Mouse (Mus musculus): ENCODE data around the gene Ccr5.
"Not testable (repeated sequence)": the region's sequence is repeated elsewhere in the genome, so short reads cannot be mapped to it uniquely, and the experiment has no call there.

The Ccr5 gene

DNA sequence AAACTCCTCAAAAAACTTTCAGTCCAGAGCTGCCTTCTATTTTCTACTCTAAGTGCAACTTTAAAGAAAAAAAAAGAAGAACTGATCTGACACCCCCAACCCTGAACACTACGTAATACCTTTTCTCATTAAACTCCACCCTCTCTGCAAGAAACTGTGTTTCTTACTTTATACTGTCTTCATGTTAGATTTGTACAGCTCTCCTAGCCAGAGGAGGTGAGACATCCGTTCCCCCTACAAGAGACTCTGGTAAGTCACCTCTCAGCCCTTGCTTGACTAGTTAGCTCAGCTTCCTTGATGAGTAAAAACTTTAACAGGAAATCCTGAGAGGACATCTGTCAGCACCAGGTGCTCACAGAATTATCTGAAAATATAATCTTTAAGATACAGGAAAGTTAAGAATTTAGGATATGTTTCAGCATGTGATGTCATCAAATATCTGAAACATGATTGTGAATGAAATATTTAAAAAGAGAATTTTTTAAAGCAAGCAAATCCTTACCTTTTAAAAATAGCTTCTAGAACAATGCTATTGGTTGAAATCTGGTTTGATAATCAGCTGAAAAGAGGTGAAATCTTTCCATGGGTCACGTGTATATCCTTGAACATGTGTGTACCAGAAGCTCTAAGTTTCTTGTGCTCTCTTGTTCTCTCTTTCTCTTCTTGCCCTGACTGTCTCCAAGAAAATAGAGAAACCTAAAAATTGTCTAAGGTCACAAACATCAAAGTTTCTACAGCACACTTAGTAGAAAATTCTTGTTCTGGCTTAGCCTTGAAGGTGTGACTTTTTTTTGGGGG lies at the start of gene Ccr5:
Gene Ccr5 (plus strand): TSS at position 157 of the 798 bp plus-strand sequence.
- no peak for DNase-seq (ENCODE audit: low read depth)

DNA sequence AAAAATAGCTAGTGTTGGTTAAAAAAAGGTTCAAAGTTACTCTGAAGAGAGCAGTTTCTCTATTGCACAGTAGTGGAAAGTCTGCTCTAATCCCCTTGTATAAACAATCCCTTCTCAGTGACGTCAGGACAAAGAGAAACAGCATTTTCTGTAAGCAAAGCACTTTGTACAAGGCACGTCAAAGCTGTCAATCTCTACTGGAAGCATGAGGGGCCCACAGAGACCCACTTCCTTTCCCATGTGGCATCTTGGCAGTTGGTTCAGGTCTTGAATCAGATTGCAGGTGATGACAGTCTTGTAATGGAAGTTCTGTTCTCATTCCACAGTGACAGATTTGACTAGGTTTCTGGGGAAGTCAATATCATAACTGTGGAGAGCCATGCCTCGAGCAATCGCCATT lies 41.5 kb upstream of the Ccr5 start:
- DNase-seq (ENCODE audit: low read depth), result no peak

DNA sequence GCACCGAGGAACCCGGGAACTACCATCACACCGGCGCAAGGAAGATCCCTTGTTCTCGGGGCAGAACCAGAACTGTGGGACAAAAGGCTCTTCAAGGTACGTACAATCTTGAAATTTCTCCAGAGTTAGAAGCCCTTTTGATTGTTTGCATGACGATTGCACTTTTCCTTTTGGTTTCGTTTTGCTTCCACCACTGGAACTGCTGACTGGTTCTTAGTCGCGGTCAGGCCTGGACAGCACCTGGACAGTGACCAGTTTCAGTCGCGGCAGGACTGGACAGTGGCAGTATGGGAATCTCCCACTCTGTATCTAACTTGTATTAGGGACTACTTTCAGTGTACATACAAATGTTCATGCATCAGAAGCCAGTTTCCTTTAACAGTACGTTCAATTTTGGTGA lies 40.9 kb upstream of the Ccr5 start:
- DNase-seq (ENCODE audit: low read depth), result not testable (repeated sequence)

DNA sequence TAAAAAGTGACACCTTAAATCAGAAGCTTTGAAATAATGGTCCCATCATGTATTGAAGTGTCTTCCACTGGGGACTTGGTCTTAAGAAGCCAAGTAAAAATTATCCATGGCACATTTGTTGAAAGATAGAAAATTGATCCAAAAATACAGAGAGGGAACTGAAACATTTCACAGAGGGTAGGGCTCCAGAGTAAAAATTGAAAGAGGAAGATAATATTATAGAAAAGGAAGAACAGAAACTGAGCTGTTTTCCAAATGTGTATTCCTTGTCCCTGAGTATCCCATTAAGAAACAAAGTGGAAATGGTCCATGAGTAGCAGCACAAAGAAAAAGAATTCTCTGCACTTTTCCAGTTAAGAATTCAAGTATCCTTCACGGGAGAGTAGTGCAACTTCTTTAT lies 30.9 kb upstream of the Ccr5 start:
- no peak for DNase-seq (ENCODE audit: low read depth)

DNA sequence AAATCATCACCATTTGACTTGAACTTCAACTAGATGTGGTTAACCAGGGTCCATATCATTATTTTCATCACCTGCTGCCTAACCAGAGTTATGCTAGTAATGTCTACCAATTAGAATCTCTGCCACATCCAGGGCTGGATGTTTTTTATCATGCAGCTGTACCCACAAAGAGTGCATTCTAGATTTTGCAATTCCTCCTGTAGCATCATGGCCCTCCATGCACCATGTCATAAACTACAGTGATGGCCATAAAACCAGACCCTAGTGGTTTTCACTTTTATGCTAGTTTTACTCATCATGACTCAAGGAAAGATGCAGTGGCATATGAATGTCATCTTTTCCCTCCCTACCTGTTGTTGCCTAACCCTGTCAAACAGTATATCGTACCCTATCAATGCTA lies 22.2 kb upstream of the Ccr5 start:
- no peak for DNase-seq (ENCODE audit: low read depth)

DNA sequence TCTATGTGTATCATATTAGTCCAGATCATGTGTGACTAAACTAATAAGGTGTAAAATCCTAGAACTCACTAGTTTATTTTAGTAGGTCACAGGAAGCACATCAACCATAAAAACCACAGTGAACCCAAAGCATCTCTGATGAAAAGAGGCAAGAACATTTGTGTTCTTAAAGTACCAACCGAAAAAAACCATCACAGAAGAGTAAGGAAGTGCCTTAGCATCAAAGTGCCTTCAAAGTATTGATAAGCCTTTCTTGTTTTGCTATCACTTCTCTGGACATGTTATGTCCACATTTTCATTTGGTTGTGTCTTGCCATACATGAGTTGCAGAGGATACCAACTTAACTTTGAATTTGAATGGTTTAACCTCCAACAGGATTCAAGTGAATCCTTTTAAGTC lies 21.0 kb upstream of the Ccr5 start:
- no peak for DNase-seq (ENCODE audit: low read depth)

DNA sequence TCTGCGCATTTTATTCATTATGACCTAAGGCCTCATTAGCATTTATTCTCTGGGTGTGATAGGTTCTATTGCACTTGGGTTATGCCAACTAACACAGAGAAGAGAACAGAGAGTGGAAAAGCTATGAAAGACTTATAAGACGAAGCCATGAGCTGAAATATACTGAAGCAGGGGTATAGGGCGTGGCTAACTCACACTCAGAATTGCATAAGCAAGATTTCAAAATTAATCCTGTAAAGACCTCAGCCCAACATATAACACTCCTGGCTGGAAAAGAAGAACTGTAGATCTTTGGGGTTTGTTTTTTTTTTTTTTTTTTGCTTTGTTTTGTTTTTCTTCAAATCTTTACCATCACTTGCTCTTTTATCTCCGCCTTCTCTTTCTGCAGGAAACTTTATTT lies 19.6 kb upstream of the Ccr5 start, which contains the start of gene Ccr2:
Gene Ccr2 (plus strand): TSS at position 228 of the 400 bp plus-strand sequence.
- no peak for DNase-seq (ENCODE audit: low read depth)

DNA sequence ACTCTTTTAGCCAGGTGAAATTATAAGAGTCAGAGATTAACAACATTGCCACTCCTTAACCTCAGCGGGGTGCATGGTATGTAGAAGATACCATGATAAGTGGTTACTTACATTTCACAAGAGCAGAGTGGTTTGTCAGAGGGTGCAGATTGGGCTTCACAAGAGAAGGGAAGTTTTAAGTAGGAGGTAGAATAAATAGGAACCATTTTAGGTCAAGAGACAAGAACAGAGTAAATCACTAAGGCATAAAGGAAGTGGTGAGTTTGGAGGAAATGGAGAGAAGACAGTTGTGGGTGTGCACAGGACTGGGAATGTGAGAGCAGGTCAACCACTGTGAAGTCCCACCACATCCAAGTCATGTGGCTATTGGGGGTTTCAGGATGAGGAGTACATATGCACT lies 18.1 kb upstream of the Ccr5 start:
- DNase-seq (ENCODE audit: low read depth), result no peak

DNA sequence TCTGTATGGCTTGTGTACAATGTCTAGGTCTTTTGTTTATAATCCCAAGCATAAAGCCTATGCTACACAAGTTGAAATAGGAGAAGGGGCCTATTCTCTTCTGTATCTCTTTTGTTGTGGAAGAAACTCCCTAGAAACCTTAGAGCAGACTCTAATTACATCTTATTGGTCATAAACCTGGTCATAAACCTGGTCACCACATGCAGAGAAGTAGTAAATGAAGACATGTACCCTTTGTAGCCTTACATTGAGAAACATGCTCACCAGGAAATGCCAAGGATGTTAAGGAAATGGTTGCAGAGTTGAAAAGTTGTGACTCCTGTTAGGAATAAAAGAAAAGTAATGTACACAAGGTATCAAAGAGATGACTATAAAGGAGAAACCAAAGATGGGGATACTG lies 16.1 kb upstream of the Ccr5 start:
- DNase-seq (ENCODE audit: low read depth), result no peak

DNA sequence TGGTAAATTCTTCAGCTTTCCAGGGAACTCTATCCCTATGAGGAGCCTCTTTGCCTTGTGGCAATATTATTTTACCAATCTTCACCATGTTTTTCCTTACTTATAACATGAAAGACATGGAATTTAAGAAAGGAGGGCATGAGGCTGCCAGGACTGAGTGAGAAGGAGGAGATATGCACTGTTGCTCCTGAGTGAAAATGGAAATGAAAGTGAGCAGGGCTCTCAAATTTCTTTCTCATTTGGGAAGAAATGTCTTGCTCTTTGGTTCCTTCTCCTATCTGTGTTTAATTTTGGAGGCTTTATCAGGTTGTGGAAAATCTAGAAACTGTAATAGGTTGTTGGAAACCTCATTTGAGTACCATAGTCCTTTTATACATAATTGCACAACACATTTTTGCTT lies 14.1 kb upstream of the Ccr5 start:
- no peak for DNase-seq (ENCODE audit: low read depth)

DNA sequence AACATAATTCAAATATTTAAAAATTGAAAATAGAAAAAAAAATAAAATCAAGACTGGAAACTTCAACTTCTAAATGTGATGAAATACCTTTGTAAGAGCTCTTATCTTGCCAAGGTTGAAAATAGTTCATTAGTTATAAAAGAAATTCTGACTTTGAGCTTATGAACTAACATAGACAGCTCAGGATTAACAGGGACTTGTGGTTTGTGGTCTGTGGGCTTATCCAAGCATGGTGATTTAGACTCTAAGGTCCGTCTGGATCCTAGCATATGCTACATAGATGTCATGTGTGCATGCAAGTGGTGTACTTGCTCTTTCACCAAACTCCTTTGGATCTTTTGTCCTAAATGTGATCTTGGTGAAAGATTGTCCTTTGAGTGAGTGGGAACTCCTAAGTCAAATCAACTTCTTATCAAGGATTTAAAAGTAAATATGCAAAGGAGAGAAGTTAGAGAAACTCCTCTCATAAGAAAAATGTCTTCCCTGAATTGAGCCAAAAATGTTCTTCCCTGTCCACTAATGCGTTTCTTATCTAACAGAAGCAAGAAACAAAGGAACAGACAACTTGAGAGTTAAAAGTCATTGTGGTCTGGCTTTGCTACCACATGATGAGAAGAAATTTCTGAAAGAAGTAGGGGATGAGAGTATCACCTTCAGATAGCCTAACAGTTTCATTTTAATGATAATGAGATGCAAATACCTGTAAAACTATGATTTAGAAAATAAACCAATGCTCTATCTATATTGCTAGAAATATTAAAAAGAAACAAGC lies 12.8 kb upstream of the Ccr5 start:
- DNase-seq (ENCODE audit: low read depth), result no peak

DNA sequence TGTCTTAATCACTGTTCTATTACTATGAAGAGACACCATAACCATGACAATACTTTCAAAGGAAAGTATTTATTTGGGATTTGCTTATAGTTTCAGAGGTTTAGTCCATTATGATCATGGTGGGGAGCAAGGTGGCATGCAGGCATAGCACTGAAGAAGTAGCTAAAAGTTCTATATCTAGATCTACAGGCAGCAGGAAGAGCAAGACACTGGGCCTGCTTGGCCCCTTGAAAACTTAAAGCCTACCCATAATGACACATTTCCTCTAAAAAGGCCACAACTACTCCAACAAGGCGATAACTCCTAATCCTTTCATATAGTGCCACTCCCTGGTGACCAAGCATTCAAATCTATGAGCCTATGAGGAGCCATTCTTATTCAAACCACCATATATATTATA lies 9.3 kb upstream of the Ccr5 start:
- DNase-seq (ENCODE audit: low read depth), result no peak

DNA sequence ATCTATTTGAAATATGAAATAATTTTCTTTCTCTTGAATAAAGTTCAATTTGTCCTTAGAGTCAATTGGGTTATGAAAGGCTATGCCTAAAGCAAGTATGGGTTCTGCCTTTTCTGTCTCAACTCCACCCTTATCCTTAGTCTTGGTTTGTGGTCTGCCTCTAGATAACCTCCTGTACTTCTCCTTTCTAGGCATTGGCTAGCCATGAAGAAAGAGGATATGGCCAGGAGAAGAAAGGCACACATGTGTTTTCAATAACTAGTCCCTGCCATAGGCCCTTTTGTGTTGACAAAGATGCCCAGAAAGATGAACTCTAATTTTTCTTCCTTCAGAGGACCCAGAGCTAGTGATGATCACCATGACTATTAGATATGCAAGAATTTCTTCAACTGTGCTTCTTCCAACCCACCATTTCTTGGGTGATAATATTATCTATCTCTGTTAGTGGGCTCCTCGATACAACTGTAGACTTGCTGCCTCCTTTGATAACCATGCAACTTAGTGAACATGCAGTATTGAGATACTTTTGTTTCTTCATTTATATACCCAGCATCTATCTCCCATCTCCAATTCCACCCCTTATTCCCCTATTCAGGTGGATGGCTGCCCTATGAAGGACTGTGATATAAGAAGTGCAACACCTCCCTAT lies 8.6 kb upstream of the Ccr5 start:
- DNase-seq (ENCODE audit: low read depth), result no peak

DNA sequence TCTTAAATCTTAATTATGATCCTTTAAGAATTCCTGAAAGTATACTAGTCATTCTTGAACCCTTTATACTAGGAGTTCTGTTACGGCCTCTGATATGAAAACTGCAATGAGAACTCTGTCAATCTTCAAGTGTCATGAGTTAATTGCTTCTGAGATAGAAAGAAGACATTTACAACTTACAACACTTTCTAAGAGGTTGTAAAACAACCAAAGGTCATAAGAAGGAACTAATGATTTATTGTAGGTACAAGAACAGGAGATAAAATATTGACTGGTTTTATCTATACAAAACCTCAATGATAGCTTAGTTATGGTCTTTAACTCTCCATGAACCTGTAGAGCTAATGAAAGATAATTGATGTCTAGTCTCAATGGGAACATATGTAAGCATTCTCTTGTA lies 7.6 kb upstream of the Ccr5 start:
- DNase-seq (ENCODE audit: low read depth), result no peak

DNA sequence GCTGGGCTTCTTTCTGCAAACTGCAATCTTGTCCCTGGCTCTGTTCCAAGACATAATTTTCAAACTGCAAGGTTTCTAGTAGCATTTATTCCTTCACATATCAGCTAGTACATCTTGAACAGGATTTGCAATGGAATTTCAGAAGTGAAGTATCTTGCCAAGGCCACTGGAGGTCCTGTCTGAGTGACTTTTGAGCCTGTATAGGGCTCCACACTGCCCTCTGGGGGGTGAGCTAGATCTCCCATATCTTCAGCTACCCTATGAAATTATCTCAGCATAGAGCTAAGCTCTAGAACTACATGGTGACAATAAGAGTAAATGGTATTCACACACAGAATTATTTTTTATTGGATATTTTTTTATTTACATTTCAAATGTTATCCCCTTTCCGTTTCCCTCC lies 2.9 kb upstream of the Ccr5 start:
- DNase-seq (ENCODE audit: low read depth), result peak; percentile 3

DNA sequence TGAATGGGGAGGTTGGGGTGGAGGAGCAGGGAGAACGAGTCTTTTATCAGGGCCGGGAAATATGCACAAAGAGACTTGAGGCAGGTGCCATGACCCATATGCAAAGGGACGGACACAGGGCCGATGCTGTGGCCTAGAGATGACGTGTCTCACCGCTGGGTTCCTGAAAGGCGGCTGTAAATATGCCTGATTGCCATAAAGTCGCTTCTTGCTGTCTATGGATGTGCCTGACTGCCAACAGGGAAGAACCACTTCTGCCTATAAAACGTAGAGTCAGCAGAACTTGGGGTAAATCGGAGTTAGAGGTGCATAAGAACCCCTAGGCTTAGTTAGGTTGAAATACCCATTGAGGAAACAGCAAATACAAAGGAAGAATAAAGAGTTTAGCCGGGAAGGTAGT lies 4.2 kb downstream of the Ccr5 start:
- no peak for DNase-seq (ENCODE audit: low read depth)

DNA sequence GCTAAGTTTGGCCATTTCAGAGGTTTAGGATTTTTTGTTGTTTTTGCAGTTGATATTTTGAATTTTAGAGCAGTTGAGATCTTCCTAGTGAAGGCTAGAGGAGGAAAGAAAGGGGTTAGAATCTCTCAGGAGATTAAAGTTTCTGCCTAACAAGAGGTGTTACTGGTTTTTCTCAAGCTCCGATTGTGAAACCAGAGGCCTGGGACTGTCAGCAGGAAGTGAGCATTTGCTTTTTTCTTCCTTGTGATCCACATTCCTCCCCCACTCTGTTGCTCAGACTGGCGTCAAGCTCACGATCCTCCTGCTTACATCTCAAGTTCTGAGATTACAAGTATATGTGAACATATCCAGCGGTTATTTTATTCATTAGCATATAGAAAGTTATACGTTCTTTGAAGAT lies 5.0 kb downstream of the Ccr5 start:
- no peak for DNase-seq (ENCODE audit: low read depth)

DNA sequence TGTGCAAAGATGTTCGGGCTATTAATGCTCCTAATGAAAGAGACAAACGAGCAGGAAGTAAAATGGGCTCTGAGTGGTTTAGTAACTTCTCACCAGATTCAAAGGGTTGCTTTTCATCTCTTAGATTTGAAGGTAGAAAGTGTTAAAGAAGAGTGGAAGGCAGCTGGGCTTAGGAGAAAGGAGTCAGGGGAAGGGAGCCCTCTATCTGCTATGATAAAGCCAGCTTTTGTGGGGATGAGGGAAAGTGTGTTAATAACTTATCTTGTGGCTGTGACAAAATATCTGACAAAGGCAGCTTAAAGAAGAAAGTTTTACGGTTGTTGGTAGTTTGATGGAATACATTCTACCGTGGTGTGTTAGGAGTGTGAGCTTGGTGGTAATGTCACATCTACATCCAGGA lies 6.1 kb downstream of the Ccr5 start:
- no peak for DNase-seq (ENCODE audit: low read depth)

DNA sequence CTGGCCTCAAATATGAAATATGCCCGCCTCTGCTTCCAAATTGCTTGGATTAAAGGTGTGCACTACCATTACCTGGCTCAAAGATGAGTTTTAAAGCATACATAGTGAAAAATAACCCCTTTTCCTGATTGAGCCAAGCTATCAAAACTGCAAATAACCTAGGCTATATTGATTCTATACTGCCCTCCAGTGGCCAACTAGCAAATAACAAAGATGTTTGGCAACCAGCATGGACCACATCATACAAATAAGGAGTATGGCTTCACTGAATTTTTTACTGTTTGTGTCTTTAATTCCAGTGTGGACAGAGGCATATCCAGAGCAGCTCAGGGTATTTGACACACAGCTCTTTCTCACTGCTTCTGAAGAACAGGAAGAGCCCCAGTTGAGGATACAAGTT lies 7.0 kb downstream of the Ccr5 start:
- peak; percentile 77 for DNase-seq (ENCODE audit: low read depth)

DNA sequence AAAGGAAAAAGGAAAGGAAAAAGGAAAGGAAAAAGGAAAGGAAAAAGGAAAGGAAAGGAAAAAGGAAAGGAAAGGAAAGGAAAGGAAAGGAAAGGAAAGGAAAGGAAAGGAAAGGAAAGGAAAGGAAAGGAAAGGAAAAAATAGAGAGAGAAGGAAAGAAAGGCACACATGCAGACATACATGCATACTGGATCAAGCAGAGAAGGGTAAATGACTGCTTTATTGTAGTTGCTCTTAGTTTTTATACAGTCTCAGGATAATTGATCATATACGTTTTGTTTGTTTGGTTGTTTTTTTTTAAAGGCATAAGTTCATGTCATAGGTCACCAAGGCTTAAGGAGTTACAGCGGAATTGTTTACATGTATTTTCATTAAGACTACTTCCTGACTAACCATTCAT lies 11.6 kb downstream of the Ccr5 start:
- DNase-seq (ENCODE audit: low read depth), result not testable (repeated sequence)

DNA sequence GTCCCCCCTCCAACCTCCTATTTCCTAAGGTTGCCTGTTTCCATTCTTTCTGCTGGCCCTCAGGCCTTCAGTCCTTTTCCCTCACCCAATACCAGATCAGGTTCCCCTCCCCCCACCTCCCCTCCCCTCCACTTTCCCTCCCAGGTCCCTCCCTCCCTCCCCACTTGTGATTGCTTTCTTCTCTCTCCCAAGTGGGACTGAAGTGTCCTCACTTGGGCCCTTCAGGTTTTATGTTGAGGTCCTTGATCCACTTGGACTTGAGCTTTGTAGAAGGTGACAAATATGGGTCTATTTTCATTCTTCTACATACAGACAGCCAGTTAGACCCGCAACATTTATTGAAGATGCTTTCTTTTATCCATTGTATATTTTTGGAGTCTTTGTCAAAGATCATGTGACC lies 13.6 kb downstream of the Ccr5 start:
- DNase-seq (ENCODE audit: low read depth), result not testable (repeated sequence)

DNA sequence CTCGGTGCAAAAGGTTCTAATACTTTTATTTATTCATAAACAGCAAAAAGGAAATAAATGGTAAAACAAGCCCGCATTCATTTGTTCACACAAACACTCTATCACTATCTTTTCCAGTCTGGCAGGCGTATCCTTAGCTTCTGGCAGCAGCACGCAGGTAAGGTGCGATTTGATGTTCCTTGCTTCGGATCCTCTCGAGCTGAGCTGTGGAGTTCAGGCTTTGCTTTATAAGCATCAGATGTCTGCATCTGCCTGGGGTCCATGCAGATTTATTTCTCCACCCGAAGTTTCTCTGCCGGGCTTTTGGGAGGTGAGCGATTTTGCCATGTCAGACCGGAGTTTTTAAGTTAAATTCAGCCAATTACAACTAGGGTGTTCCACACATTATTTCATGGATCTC lies 16.3 kb downstream of the Ccr5 start:
- no peak for DNase-seq (ENCODE audit: low read depth)

All from NIH3T3 (cell line).